Mouse (Mus musculus) megakaryocyte-erythroid progenitor cell, adult 5-6 weeks (primary cell): Measurements from ENCODE around the gene Gm49027. TPM values are rescaled to one million over a fixed set of nuclear protein-coding genes. Genes with fewer than 3 reads are reported as not detected.
"Not testable (repeated sequence)": the region's sequence is repeated elsewhere in the genome, so short reads cannot be mapped to it uniquely, and the experiment has no call there.

Experiments used
- ATAC-seq: replicated peaks from 2 replicates; pipeline ENCODE4 v1.8.0; 2016; ENCODE audit warnings: mild to moderate bottlenecking, inconsistent platforms; ENCODE audit not compliant: severe bottlenecking, poor library complexity, low FRiP score, low TSS enrichment
- total RNA-seq, 2 experiments: library from RNA; stranded (forward) in 1 of 2; stranded (reverse) in 1 of 2; fragments of 200-1000, 215-1000 nt in 1 of 2; fragments of >200 nt in 1 of 2; fragmentation: Nextera tagmentation in 1 of 2; gene quantifications; 2 replicates each; pipeline ENCODE4 v1.2.3; 2014 to 2017

Gene Gm49027
- total RNA-seq (2014; fragmentation: Nextera tagmentation): 4.2 TPM in 1 of 2 replicates, not detected in the other
- 0.23 TPM in 1 of 2 replicates, not detected in the other for total RNA-seq (2017)

- peak; percentile 63 for ATAC-seq
These were observed at the start of gene Gm49027 for GRCm38 (mm10) chr5:123525281-123525680. Gene Gm49027 (minus strand): TSS chr5:123525488.

DNA sequence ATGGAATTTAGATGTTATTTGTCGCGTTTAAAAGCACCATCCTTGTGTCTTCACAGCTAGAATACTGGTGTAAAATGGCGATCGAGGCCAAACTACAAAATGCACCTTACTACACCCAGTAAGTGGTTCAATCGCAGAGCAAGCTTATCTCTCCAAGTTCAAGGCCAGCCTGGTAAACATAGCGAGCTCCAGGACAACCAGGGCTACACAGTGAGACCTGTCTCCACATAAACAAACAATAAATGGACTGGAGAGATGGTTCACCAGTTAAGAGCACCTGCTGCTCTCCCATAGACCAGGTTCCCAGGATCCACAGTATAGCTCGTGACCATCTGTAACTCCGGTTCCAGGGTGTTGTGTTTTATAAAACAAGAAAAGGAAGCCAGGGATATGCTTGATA, 48.1 kb upstream of the Gm49027 start:
- ATAC-seq: no peak

- ATAC-seq: peak; percentile 94
These were observed 47.3 kb upstream of the Gm49027 start, which contains the start of gene Vps33a for GRCm38 (mm10) chr5:123572357-123573186. Gene Vps33a (minus strand): TSS chr5:123573038.

- no peak for ATAC-seq
These were observed 35.8 kb upstream of the Gm49027 start for GRCm38 (mm10) chr5:123561128-123561527.

GRCm38 (mm10) chr5:123559588-123559987, 34.3 kb upstream of the Gm49027 start:
- ATAC-seq: no peak

DNA sequence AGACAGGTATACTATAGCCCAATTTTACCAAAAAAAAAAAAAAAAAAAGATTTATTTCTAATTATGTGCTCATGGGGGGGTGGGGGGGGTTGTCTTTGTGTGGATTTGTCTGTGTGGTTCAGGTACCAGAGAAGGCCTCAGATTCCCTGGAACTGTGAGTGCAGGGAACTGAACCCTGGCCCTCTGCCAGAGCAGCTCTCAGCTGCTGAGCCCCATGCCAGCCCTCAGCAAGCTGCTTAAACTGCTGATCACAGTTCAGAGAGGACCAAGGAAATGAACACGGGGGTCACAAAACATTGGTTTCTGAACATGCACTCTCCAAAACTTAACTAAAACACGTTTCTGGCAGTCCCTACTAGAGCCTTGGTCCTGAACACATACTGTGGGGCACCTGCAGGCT, 31.2 kb upstream of the Gm49027 start:
- no peak for ATAC-seq

GRCm38 (mm10) chr5:123555693-123556092, 30.4 kb upstream of the Gm49027 start:
- ATAC-seq: peak; percentile 96

DNA sequence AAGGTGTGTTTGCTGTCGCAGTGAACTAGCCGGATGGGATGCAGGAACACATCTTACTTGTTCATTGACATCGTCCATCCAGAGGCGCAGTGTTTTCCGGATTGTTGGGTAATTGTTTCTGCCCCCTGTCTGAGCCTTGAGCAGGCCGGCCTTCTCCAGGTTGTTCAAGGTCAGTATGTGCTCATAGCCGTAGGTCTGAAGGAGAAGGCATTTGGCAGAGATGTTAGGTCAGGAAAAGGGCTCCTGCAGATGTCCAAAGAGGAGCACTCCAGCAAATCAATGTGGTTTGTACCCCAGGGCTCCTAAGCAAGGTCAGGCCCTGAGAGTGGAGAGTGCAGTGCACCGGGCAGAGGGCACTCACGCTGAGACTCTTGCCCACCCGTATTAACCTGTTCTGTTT, 8.5 kb upstream of the Gm49027 start:
- ATAC-seq: no peak

DNA sequence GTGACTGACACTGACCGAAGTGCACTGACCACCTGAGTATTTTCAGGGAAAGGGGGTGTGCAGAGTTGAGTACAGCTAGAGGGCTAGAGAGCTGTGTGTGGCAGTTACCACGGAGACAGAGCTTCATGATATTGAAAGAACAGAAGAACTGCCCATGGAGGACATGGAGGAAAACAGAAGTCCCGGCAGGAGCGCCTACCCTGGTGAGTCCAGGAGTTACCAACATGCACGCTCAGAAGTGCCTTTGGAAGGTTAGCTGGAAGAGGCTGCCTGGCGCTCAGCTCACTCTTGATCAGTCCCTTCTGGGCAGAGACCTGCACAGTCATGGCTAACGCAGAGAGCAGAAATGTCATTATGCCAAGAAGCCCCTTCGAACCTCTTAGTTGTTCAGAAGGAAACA, 4.8 kb upstream of the Gm49027 start:
- ATAC-seq: no peak

DNA sequence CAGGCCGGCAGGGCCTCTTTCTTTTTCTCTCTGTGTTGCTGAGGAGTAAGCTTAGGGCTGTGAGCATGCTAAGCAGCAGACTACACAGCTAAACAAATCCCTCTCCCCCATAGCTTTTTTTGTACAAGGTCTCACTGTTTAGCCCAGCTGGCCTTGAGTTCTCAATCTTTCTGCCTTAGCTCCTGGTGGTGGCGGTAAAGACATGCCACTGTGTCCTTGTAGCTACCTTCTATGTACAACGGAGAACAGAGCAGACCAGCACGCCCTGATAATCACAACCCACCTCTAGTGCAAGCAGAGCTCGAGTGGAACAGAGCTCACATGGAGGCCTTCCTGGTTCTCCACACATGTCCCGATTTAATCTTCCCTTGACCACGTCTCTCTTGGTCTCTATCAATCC, 3.4 kb upstream of the Gm49027 start:
- ATAC-seq: no peak

DNA sequence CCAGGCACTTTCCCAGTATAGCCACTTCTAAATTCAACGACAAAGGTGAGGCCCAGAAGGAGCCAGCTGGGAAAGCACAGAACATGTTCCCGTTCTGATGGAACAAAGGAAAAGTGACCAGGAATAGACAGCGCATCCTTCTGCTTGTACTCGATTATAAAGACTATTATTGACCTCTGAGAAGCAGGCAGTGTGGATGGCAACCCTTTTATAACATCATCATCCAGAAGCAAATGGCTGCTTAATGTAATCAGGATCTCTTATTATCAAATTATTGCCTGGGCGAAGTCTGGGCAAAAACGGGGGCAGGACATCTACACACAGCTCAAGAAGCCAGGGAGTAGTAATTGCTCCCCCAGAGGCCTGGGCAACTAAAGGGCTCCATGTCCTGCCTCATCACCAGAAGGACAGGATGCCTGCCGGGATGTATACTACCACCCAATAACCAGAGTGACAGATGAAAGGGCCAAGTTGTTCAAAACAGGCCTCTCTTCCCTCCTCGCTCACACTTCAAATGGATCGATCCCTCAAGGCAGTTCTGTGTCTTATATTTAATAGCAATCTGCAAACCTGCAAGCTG, 718 bp upstream of the Gm49027 start:
- no peak for ATAC-seq

- peak; percentile 72 for ATAC-seq
These were observed 916 bp downstream of the Gm49027 start for GRCm38 (mm10) chr5:123524393-123524750.

DNA sequence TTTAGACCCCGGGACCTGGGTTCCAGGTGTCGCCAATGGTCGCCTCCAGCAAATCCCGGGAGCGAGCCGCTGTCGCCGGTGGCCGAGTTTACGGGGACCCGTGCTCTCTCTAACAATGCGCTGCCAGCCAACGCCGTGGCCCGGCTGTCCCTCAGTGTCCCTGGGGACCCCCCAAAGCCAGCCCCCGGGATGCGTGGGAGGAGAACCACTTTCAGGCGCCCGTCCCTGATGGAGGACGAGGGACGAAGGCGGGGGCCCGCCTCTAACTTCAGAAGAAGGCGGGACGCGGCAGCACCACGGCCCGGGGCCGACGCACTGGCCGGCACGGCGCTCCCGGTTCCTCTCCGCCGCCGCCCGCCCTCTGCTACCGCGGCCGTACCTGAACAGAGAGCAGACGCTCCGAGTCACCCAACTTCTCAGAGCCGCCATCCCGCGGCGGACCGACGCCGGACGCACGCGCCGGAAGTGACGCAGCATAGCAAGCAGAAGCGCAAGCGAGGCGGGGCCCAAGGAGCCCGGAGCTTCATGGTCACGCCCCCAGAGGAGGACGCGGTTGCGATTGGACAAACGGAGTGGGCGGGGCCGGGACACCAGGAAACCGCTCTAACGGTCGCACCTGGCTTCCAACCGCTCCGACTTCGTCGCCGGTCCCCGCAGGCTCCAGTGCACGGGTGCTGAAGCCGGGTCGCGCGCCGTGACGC, 1.4 kb downstream of the Gm49027 start, which contains the start of gene Diablo:
Gene Diablo (minus strand): TSS at position 485 of the 701 bp plus-strand sequence.
- ATAC-seq: peak; percentile 90

- ATAC-seq: no peak
These were observed 3.1 kb downstream of the Gm49027 start for GRCm38 (mm10) chr5:123522166-123522565.

GRCm38 (mm10) chr5:123521621-123522020, 3.7 kb downstream of the Gm49027 start:
- ATAC-seq: no peak

DNA sequence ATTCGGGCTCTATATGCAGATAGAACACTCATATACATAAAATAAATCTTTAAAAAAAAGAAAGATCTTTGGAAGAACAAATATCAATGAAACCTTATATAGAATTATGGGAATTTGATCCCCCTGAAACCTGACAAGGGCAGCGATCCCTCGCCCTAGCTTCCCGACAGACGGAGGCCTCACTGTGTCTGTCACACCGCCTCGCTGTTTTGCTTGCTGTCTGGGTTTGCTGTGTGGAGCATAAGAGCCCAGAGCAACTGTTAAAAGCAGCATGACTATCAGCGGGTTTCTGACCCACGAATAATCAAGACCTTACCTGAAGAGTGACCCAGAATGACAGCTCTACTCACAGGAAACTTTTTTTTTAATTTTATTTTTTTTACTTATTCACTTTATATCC, 4.6 kb downstream of the Gm49027 start:
- ATAC-seq: no peak

DNA sequence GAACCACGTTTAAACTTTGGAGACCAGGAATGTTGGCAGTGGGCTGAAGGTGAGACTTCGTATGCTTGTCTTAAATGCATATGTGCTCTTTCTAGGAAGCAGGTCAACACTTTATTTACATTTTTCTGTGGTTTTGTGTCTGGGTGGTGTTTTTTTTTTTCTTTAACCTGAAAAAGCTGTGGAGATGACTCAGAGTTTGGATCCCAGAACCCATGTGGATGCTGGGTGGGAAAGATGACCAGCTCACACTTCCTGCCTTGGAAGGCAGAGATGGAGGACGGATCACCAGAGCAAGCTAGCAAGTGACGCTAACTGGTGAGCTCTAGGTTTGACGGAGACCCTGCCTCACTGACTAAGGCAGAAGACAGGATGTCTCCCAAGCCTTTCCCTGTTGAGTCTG, 10.4 kb downstream of the Gm49027 start:
- ATAC-seq: no peak

DNA sequence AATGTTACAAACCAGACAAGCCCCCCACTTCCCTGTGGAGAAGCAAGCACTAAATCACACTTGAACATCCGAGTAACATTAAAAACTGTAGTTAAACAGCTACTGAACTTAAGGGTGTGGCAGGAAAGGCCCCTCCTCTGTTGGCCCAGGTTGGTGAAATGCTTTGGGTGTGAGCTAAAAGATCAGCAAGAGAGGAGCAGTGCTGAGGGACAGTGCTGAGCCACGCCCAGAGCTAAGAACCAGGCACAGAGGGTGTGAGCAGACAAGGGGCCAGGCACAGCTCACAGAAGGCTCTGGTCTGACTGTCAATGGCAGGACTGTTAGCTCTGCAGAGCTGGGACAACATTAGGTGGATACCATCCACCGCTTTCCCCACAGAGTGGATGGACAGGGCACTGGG, 13.2 kb downstream of the Gm49027 start:
- peak; percentile 85 for ATAC-seq

DNA sequence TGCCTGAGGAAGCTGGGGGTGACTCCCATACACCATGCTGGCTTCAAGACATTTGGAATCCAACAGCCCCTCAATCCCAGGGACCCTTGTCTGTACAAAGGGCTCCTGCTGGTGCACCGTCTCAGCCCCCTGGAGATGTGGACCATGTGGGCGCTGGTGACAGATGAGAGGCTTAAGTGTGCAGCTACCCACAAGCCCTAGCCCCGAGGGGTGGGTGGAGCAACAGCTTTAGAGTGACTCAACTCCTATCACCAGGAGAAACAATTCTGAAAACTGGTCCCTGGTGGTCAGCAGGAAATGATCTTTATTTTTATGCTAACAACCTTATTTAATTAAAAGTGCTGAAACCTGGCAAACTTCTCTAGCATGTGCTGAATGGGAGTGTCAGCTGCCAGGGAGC, 13.9 kb downstream of the Gm49027 start:
- ATAC-seq: not testable (repeated sequence)

GRCm38 (mm10) chr5:123510160-123510559, 15.1 kb downstream of the Gm49027 start, which contains the start of gene B3gnt4:
Gene B3gnt4 (plus strand): TSS chr5:123510460.
- no peak for ATAC-seq
